Mouse (Mus musculus) limb, embryonic 13.5 days (tissue): Measurements from ENCODE around the gene Atp10b. TPM values are rescaled to one million over a fixed set of nuclear protein-coding genes. Genes with fewer than 3 reads are reported as not detected.

Experiments used
- ATAC-seq: fragments of 200-750 bp; cut with Nextera tagmentation; 2 replicates; pipeline ENCODE4 v1.8.0; 2017; ENCODE audit warnings: low read depth, moderate number of reproducible peaks, moderate TSS enrichment; ENCODE audit not compliant: low FRiP score
- H3K27ac ChIP-seq: fragments of 300-500 bp; sonication (generic); 2 replicates; pipeline ENCODE4 v1.5.1; 2015; ENCODE audit warnings: inconsistent platforms, mild to moderate bottlenecking, moderate library complexity
- H3K27me3 ChIP-seq: fragments of 300-500 bp; sonication (generic); 2 replicates; pipeline ENCODE4 v1.6.1; 2015; ENCODE audit warnings: mild to moderate bottlenecking, inconsistent platforms
- H3K36me3 ChIP-seq: fragments of 300-500 bp; sonication (generic); 2 replicates; pipeline ENCODE4 v1.6.1; 2015; ENCODE audit warnings: inconsistent platforms, mild to moderate bottlenecking, moderate library complexity
- H3K4me1 ChIP-seq: fragments of 300-500 bp; sonication (generic); 2 replicates; pipeline ENCODE4 v1.6.1; 2015; ENCODE audit warnings: inconsistent platforms
- H3K4me2 ChIP-seq: fragments of 300-500 bp; sonication (generic); replicated peaks from 2 replicates; pipeline ENCODE4 v1.6.1; 2015; ENCODE audit warnings: inconsistent platforms, mild to moderate bottlenecking, moderate library complexity
- H3K4me3 ChIP-seq: fragments of 300-500 bp; sonication (generic); 2 replicates; pipeline ENCODE4 v1.5.1; 2015; ENCODE audit warnings: moderate library complexity, mild to moderate bottlenecking, inconsistent platforms
- H3K9ac ChIP-seq: fragments of 300-500 bp; sonication (generic); 2 replicates; pipeline ENCODE4 v1.6.1; 2015; ENCODE audit warnings: mild to moderate bottlenecking, inconsistent platforms
- H3K9me3 ChIP-seq: fragments of 300-500 bp; sonication (generic); 2 replicates; pipeline ENCODE4 v1.6.1; 2016; ENCODE audit warnings: inconsistent platforms
- WGBS: fragments of 180-500 bp; shearing (Covaris S2); methylation state at CpG from one replicate; pipeline ENCODE4 v1.1.7; 2015; 5-methylcytosine and 5-hydroxymethylcytosine counted together
- polyA plus RNA-seq: library from polyadenylated mRNA; unstranded; fragments of >200 nt; fragmentation: Nextera tagmentation; extraction: Ambion mirVana; gene quantifications from 2 replicates; pipeline ENCODE4 v1.2.1, GENCODE M21; 2015

Atp10b gene
- polyA plus RNA-seq, 1 experiment from 2014 or later, result 0.60 TPM

DNA sequence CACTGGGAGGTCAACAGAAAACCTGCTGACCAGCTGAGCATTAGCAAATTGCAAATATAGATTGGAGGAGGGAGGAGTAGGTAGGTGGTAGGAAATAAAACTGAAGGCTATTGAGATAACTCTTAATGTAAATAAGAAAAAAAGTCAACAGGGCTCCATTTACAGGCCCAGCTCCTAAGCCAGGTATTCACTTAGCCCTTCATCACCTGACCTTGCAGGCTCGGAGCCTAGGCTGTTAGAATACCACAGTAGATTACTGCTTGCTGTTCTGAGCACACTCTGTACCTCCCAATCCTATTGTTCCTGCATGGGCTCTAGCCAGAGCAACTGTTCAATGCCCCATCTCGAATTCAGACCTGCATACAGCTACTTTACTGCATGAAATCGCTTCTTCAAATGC is 117.8 kb downstream of the Atp10b start:
- ATAC-seq, result no peak
- Histone ChIP-seq H3K9ac (no peak overlapping the region), H3K27ac (no peak overlapping the region), H3K36me3 (no peaks in the 10 kb centered on the region), H3K4me1 (0 out of 2 replicates have a peak, but pooled peaks cover 12% of the 10 kb centered on the region), H3K27me3 (no peaks in the 10 kb centered on the region), H3K9me3 (no peaks in the 10 kb centered on the region), H3K4me3 (no peak overlapping the region), H3K4me2 (no peak overlapping the region)
- WGBS, result 76% methylated on average over 3 of the region's 3 CpGs

GRCm38 (mm10) chr11:43269503-43270255 is 120.0 kb downstream of the Atp10b start:
- H3K36me3 ChIP-seq, result no peaks in the 10 kb centered on the region
- H3K4me1 ChIP-seq, result 0 out of 2 replicates have a peak, but pooled peaks cover 12% of the 10 kb centered on the region
- H3K27me3 ChIP-seq, result no peaks in the 10 kb centered on the region
- no peak overlapping the region for H3K4me3 ChIP-seq
- ATAC-seq, result no peak
- WGBS, result 41% methylated on average over 6 of the region's 6 CpGs
- no peaks in the 10 kb centered on the region for H3K9me3 ChIP-seq
- H3K4me2 ChIP-seq, result no peak overlapping the region
- H3K9ac ChIP-seq, result no peak overlapping the region
- no peak overlapping the region for H3K27ac ChIP-seq

GRCm38 (mm10) chr11:43270256-43270806 is 120.7 kb downstream of the Atp10b start:
- H3K27me3 ChIP-seq, result no peaks in the 10 kb centered on the region
- no peak overlapping the region for H3K4me3 ChIP-seq
- H3K4me1 ChIP-seq, result 0 out of 2 replicates have a peak, but pooled peaks cover 12% of the 10 kb centered on the region
- H3K9ac ChIP-seq, result no peak overlapping the region
- ATAC-seq, result no peak
- H3K27ac ChIP-seq, result no peak overlapping the region
- H3K4me2 ChIP-seq, result no peak overlapping the region
- no peaks in the 10 kb centered on the region for H3K9me3 ChIP-seq
- WGBS, result 50% methylated on average over 10 of the region's 10 CpGs
- no peaks in the 10 kb centered on the region for H3K36me3 ChIP-seq

DNA sequence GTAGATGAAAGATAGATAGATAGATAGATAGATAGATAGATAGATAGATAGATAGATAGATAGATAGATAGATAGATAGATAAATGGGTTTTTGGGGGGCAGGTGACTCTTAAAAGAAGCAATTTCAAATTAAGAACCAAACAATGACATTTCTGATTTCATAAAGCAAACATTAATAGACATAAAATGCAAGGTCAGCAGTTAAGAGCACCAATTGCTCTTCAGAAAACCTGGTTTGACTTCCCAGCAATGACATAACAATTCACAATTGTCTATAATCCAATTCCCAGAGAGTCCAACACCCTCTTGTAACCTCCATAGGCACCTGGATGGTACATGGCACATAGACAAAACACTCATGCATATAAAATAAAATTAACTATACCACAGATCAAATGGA is 124.2 kb downstream of the Atp10b start:
- H3K27ac ChIP-seq, result no peak overlapping the region
- no peak overlapping the region for H3K4me3 ChIP-seq
- H3K9me3 ChIP-seq, result no peaks in the 10 kb centered on the region
- H3K27me3 ChIP-seq, result no peaks in the 10 kb centered on the region
- no peak for ATAC-seq
- H3K36me3 ChIP-seq, result no peaks in the 10 kb centered on the region
- no peak overlapping the region for H3K4me2 ChIP-seq
- 0 out of 2 replicates have a peak, but pooled peaks cover 12% of the 10 kb centered on the region for H3K4me1 ChIP-seq
- no peak overlapping the region for H3K9ac ChIP-seq

DNA sequence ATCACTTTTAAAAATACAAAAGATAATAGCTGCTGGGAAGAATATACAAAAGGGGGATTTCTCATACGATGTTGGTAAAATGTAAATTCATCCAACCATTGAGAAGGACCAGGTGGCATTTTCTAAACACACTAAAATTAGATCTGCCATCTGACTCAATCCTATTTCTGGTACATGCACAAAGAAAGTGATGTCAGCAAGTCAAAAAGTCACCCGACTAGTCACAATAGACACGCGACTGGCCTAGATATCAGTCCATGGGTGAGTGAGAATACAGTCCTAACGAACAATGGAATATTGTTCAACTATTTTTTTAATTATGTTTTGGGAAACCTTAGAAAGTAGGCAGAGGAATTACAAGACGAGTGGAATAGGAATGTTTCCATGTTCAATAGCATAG is 147.9 kb downstream of the Atp10b start:
- WGBS, result 89% methylated on average over 6 of the region's 6 CpGs
- H3K4me3 ChIP-seq, result no peak overlapping the region
- H3K36me3 ChIP-seq, result no peaks in the 10 kb centered on the region
- no peaks in the 10 kb centered on the region; the same call in 1 of the 2 replicates for H3K4me1 ChIP-seq
- H3K4me2 ChIP-seq, result no peak overlapping the region
- no peak overlapping the region for H3K9ac ChIP-seq
- no peak overlapping the region for H3K27ac ChIP-seq
- ATAC-seq, result no peak
- no peaks in the 10 kb centered on the region for H3K27me3 ChIP-seq
- no peaks in the 10 kb centered on the region for H3K9me3 ChIP-seq

DNA sequence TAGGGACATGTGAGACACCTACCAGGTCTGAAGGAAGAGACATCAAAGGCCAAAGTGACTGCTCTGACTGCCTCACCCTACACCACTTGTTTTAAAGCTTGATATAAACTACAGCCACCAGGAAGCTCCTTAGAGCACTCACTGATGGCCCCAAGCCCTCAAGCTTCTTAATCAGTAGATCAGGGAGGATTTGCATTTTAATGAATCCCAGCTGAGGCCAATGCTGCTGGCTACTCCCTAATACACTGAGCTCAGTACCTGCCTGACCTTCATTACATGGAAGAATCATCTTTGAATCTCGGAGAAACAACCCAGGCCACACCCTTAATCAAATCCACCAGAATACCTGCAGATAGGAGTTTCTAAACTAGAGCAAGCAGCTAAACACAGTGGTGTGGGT is 161.3 kb downstream of the Atp10b start:
- Histone ChIP-seq H3K27ac (no peak overlapping the region), H3K9me3 (no peaks in the 10 kb centered on the region)
- no peak for ATAC-seq

More for the DNA sequence above, 161.3 kb downstream of the Atp10b start:
- Histone ChIP-seq H3K4me2 (no peak overlapping the region), H3K4me1 (no peaks in the 10 kb centered on the region), H3K9ac (no peak overlapping the region), H3K4me3 (no peak overlapping the region), H3K27me3 (no peaks in the 10 kb centered on the region), H3K36me3 (no peaks in the 10 kb centered on the region)
- WGBS, result 53% methylated on average over 1 of the region's 1 CpGs

Other genes starting within 250 kb of the Atp10b start
- gene Gm9972, start 114.1 kb upstream of the Atp10b start, polyA plus RNA-seq, result 0.13 and 0.20 TPM in 2 replicates